Mouse (Mus musculus) c-Kit-negative CD71-positive TER-119-positive erythroid progenitor cells, embryonic 14.5 days (primary cell): ENCODE data around the gene Wap.
A peak's percentile ranks its signal among the peaks of the same experiment; 100 is the strongest.

Source experiments
- DNase-seq: peaks from one replicate; pipeline ENCODE4 v3.0.0-alpha.2; 2013; ENCODE audit warnings: low read depth, low spot score

Wap gene

DNA sequence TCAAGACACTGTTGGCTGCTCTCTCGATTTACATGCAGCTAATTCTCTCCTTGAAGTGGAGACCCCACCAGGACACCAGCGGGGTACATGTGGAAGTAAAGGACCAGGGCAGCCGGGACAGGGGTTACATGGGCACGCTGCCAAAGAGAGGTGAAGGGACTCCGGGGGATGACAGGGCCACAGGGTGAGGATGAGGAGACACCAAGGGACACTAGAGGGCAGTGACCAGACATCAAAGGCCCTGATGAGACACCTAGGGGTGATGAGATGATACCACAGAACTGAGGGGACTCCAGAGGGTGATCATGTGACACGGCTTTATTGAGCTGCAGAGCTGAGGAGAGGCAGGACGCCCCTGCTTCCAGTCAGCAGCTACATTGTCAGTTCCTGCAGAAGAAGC is 40.9 kb downstream of the Wap start:
- no peak for DNase-seq

DNA sequence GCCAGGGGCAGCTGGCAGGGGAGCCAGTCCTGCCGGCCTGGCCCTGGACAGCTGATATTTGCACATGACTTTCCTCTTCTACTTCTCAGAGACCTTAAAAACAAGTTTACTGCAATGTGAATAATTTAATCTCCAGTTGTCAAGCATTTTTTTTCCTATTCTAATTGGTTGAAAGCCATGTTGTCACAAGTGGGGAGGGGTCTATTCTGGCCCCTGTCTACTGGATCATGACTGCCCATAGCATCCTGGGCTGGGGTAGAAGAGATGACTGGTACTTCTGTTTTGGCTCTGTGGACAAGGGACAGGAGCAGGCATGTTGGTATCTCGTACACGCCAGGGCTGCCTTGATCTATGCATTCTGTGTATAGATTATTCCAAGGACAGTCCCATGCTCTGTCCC is 41.8 kb downstream of the Wap start:
- DNase-seq: no peak

DNA sequence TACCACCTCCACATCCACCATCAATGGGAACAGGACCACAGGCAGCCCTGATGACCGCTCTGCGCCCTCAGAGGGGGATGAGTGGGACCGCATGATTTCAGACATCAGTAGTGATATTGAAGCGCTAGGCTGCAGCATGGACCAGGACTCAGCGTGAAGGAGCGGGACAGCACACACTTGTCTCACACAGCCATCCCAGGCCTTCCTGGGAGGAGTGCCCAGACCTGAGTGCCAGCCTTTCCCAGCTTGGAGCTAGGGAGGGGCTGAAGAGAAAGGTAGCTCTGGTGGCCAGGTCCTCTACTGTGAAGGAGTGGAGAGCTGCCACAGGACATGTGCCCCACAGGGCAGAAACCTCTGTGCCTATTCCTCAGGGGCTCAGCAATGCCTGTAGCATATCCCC is 42.2 kb downstream of the Wap start:
- DNase-seq: no peak

DNA sequence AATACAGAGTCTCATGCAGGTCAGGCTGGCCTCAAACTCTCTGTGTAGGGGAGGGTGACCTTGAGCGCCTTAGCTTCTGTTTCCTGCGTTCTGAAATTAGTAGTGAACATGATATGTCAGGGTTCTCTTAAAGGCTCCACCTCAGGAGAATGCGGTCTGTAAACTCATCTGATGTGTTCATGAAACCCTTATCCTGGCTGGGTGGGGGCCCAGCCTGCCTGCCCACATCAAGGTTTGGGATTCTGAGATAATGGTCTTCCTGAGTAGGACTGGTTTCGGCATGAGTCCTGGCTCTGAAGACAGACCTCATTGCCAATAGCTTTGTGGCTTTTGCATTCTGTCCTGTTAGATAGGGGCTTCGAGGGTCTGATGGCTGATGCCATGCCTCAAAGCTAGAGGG is 43.1 kb downstream of the Wap start:
- no peak for DNase-seq

DNA sequence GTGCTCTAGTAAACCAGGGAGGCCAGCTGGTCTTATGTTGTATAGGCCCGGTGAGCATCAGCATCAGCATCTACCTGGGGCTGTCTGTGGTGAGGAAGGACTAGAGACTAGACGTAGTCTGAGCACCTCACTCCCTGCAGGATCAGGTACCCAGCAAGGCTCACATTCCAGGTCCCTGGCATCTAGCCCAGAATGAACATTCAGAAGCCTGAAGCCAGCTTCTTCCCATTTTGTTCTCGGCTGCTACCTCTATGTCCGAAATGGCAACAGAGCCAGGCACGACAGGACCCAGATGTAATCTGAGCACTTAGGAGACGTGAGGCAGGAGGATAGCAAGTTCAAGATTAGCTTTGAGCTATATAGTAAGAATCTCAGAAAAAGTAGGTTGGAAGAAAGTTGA is 43.6 kb downstream of the Wap start:
- no peak for DNase-seq

DNA sequence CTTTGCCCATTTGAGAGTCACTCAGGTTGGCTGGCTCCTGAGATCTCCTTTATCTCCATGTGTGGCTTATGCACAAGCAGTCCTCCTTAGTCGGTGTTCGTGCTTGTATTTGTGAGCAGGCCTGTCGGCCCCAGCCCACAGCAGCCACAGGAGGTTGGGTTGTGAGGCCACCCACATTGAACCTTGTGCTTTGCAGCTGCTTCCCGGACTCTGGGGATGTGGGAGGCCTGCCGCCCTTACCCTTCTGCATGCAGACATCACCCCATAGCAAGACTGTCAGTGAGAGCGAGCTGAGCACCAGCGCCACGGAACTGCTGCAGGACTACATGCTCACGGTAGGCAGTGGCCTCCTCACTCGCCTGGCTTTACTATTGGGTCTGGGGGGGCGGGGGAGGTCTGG is 45.0 kb downstream of the Wap start:
- DNase-seq: no peak

DNA sequence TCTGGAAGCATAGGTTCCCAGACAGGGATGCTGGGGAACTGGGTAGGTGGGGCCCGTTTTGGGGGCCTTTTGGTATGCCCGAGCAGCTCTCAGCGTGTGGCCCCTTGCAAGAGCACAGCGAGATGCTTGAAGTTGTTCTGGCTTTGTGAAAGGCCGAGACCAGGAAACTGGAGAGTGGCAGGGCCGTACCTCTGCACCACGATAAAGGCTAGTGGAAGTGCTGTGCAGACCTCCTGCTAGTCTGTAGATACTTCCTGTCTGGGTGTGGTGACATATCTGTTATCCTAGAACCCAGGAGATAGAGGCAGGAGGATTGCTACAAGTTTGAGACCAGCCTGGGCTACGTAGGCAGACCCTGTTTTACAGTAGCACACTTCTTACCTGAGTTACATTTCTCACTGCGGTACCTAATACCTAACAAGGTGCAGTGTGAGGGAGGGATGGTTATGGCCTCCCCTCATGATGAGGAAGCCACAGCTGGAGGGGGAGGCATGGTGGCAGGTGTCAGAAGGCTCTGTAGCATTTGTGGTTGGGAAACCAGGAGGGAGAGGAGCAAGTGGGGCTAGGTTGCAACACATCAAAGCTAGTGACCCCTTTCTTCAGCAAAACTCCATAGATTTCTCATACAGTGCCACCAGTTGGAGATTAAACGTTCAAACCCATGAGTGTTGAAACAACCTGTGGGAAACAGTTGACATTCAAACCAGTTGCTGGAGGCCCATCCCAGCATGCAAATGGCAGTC is 47.3 kb downstream of the Wap start:
- peak; percentile 36 for DNase-seq

DNA sequence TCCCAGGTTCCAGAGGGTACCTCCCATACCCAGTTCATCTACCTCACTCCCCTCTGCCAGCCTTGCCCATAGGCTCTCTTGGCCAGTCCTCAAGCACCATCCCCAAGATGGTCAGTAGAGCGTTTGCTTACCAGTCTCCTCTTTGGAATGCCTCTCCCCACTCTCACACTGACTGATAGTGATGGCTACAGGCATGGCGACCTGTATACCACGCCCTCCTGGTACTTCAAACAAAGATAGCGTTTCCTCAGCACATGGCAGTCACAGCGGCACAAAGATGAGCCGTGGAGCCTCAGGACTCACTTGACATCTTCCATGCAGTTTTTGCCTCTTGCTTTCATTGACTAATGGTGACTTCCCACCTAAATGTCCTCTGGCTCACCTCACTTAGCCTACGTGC is 48.6 kb downstream of the Wap start:
- DNase-seq: no peak

DNA sequence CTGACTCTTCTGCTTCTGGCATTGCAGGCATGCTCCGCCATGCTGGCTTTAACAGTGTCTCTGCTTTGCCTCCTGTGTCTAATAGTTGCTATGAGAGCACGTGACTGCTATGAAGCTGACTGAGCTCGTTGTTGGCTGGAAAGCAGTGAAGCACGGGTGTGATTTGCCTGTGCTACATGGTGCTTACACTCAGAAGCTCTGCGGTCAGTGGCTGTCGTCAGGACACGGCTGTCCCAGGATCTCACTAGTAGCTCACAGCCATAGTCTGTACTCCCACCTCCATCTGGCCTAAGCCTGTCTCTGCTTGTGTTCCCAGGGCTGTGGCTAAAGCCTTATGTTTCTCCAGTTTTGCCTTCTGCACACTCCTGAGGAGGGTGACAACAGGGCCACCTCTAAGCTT is 50.1 kb downstream of the Wap start:
- DNase-seq: no peak

DNA sequence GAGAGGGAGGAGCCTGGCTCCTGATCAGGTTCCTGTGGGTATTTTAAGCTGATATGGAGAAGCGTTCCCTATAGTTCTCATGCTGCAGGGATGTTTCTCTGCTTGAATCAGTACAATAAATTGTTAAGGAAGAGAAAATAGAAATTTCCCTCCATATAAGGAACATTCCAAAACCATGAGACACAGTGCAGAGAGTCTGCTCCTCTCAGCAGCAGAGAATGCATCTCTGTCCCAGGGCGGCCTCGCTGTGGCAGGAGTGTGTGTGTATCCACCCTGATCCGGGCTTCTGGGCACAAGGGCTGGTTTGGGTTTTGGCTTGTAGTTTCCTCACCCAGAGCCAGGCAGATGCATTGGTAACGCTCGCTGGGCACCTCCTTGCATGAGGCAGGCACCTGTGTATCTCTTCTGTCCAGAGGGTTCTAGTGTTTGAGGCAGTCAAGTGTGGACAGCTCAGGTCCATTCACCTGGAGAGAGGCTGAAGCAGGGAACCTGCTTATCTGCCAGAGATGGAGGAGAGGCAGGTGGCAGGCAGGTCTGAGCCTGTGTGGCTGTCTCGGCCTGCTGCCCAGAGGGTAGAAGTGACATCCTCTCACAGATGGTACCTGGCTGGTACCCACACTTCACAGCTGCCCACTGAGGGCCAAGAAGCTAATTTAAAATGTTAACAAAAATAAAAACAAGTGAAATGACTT is 51.0 kb downstream of the Wap start:
- DNase-seq: no peak

DNA sequence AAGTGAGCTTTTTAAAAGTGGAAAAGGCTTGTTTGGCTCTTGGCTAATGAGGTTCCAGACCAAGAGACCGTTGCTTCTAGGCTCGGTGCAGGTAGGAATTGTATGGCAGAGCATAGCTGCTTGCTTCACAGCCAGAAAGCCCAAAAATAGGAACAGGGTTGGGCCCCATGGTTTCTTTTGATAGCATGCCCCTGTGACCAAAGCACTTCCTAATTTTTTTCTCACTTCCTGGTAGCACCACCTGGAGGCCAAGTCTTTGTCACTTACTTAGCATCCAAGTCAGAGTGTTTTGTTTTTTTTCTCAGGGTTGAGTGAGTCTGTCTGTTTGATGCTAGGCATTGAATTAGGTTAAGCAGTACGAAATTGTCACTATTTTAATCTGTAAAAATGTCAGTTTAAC is 51.8 kb downstream of the Wap start:
- no peak for DNase-seq

DNA sequence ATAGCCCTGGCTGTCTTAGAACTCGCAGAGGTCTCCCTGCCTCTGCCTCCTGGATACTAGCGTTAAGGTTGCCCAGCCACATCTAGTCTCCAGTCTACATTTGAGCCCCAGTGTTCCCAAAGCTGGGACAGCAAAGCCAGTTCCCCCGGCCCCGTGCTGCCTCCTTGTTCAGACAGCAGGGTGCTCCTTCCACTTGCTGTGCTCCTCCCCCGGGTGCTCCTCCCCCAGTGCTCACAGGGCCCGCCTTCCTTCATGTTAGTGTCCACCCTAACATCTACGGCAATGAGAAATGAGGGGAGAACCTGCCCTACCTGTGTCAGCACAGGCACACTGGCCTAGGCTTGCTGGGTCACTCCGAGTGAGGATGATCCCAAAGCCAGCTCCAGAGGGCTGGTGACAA is 52.7 kb downstream of the Wap start:
- no peak for DNase-seq
